Mouse (Mus musculus): Measurements from ENCODE around the gene Psmd11.

GRCm38 (mm10) chr11:80482921-80483320 is 54.5 kb downstream of the Psmd11 start:
- TF ChIP-seq POLR2A (IDR thresholded peaks at IDR 0.05; ENCODE audit: low read depth, low read length): no peak
- no peak for TF ChIP-seq CTCF (IDR thresholded peaks at IDR 0.05; ENCODE audit: extremely low read depth, insufficient read length, insufficient replicate concordance, low read depth, low read length)
